Mouse (Mus musculus): Measurements from ENCODE around the gene Aanat. TPM values are rescaled to one million over a fixed set of nuclear protein-coding genes. Genes with fewer than 3 reads are reported as not detected.
"Not testable (repeated sequence)": the region's sequence is repeated elsewhere in the genome, so short reads cannot be mapped to it uniquely, and the experiment has no call there.

Gene Aanat
- polyA plus RNA-seq, 1 experiment from 2014 or later = not detected

GRCm38 (mm10) chr11:116627072-116628020, 41.1 kb downstream of the Aanat start:
- Histone ChIP-seq H3K36me3 (no peaks in the 10 kb centered on the region), H3K4me3 (no peak overlapping the region), H3K27ac (replicated peaks) (no peak overlapping the region), H3K9me3 (replicated peaks) (no peaks in the 10 kb centered on the region), H3K4me1 (peaks cover 44% of the 10 kb centered on the region), H3K27me3 (ENCODE audit: low read depth, poor library complexity, severe bottlenecking) (peaks cover 32% of the 10 kb centered on the region)
- no peak for DNase-seq (ENCODE audit: low spot score)
- WGBS = 38% methylated on average over 10 of the region's 10 CpGs

- Histone ChIP-seq H3K4me3 (no peak overlapping the region), H3K9me3 (replicated peaks) (no peaks in the 10 kb centered on the region), H3K27ac (replicated peaks) (no peak overlapping the region), H3K27me3 (ENCODE audit: low read depth, poor library complexity, severe bottlenecking) (peaks cover 18% of the 10 kb centered on the region), H3K36me3 (no peaks in the 10 kb centered on the region), H3K4me1 (peaks cover 32% of the 10 kb centered on the region)
- DNase-seq (ENCODE audit: low spot score) = peak; percentile 85
- 65% methylated on average over 9 of the region's 9 CpGs for WGBS
Measured at GRCm38 (mm10) chr11:116628712-116629111, 42.5 kb downstream of the Aanat start.

- Histone ChIP-seq H3K4me1 (peaks cover 24% of the 10 kb centered on the region), H3K27ac (replicated peaks) (no peak overlapping the region), H3K9me3 (replicated peaks) (no peaks in the 10 kb centered on the region), H3K4me3 (no peak overlapping the region), H3K36me3 (no peaks in the 10 kb centered on the region), H3K27me3 (ENCODE audit: low read depth, poor library complexity, severe bottlenecking) (peaks cover 10% of the 10 kb centered on the region)
- 87% methylated on average over 6 of the region's 6 CpGs for WGBS
- no peak for DNase-seq (ENCODE audit: low spot score)
Measured at GRCm38 (mm10) chr11:116629472-116629871, 43.2 kb downstream of the Aanat start.

GRCm38 (mm10) chr11:116630171-116630965, 44.1 kb downstream of the Aanat start:
- H3K27me3 ChIP-seq (ENCODE audit: low read depth, poor library complexity, severe bottlenecking) = peaks cover 2% of the 10 kb centered on the region
- DNase-seq (ENCODE audit: low spot score) = no peak
- H3K27ac ChIP-seq (replicated peaks) = peak overlapping the region; percentile 49; the same call in 1 of the 2 replicates
- H3K4me3 ChIP-seq = no peak overlapping the region
- 69% methylated on average over 12 of the region's 12 CpGs for WGBS
- no peaks in the 10 kb centered on the region for H3K36me3 ChIP-seq
- no peaks in the 10 kb centered on the region for H3K9me3 ChIP-seq (replicated peaks)
- H3K4me1 ChIP-seq = peaks cover 21% of the 10 kb centered on the region

GRCm38 (mm10) chr11:116632962-116633361, 46.7 kb downstream of the Aanat start:
- no peaks in the 10 kb centered on the region for H3K36me3 ChIP-seq
- no peak overlapping the region for H3K27ac ChIP-seq (replicated peaks)
- H3K27me3 ChIP-seq (ENCODE audit: low read depth, poor library complexity, severe bottlenecking) = no peaks in the 10 kb centered on the region
- no peaks in the 10 kb centered on the region for H3K9me3 ChIP-seq (replicated peaks)
- DNase-seq (ENCODE audit: low spot score) = no peak
- peaks cover 18% of the 10 kb centered on the region for H3K4me1 ChIP-seq
- no peak overlapping the region for H3K4me3 ChIP-seq
- WGBS = 76% methylated on average over 10 of the region's 10 CpGs

GRCm38 (mm10) chr11:116636607-116637006, 50.4 kb downstream of the Aanat start:
- H3K4me3 ChIP-seq; H3K9me3 ChIP-seq (replicated peaks); H3K27ac ChIP-seq (replicated peaks); H3K27me3 ChIP-seq (ENCODE audit: low read depth, poor library complexity, severe bottlenecking); DNase-seq (ENCODE audit: low spot score); H3K4me1 ChIP-seq; H3K36me3 ChIP-seq: not testable (repeated sequence)
- WGBS = 68% methylated on average over 8 of the region's 8 CpGs

- peak; percentile 38 for DNase-seq (ENCODE audit: low spot score)
- Histone ChIP-seq H3K27ac (replicated peaks) (no peak overlapping the region), H3K4me3 (no peak overlapping the region), H3K36me3 (no peaks in the 10 kb centered on the region), H3K27me3 (ENCODE audit: low read depth, poor library complexity, severe bottlenecking) (peaks cover 32% of the 10 kb centered on the region), H3K4me1 (peaks cover 29% of the 10 kb centered on the region), H3K9me3 (replicated peaks) (no peaks in the 10 kb centered on the region)
- 51% methylated on average over 5 of the region's 5 CpGs for WGBS
Measured at GRCm38 (mm10) chr11:116641168-116641567, 54.9 kb downstream of the Aanat start.

- H3K4me3 ChIP-seq = no peak overlapping the region
- DNase-seq (ENCODE audit: low spot score) = no peak
- H3K36me3 ChIP-seq = no peaks in the 10 kb centered on the region
- H3K27ac ChIP-seq (replicated peaks) = no peak overlapping the region
- peaks cover 37% of the 10 kb centered on the region for H3K27me3 ChIP-seq (ENCODE audit: low read depth, poor library complexity, severe bottlenecking)
- 69% methylated on average over 3 of the region's 3 CpGs for WGBS
- H3K9me3 ChIP-seq (replicated peaks) = no peaks in the 10 kb centered on the region
- peaks cover 35% of the 10 kb centered on the region for H3K4me1 ChIP-seq
Measured at GRCm38 (mm10) chr11:116641731-116642130, 55.5 kb downstream of the Aanat start.

- H3K36me3 ChIP-seq = no peaks in the 10 kb centered on the region
- WGBS = 38% methylated on average over 14 of the region's 14 CpGs
- peaks cover 47% of the 10 kb centered on the region for H3K4me1 ChIP-seq
- H3K27me3 ChIP-seq (ENCODE audit: low read depth, poor library complexity, severe bottlenecking) = peaks cover 48% of the 10 kb centered on the region
- peak overlapping the region; percentile 85 for H3K27ac ChIP-seq (replicated peaks)
- H3K4me3 ChIP-seq = peak overlapping the region; percentile 51
- no peaks in the 10 kb centered on the region for H3K9me3 ChIP-seq (replicated peaks)
- DNase-seq (ENCODE audit: low spot score) = peak; percentile 93
Measured at GRCm38 (mm10) chr11:116642681-116643578, 56.7 kb downstream of the Aanat start.

GRCm38 (mm10) chr11:116643579-116644224, 57.5 kb downstream of the Aanat start:
- peak overlapping the region; percentile 85 for H3K27ac ChIP-seq (replicated peaks)
- peaks cover 53% of the 10 kb centered on the region for H3K27me3 ChIP-seq (ENCODE audit: low read depth, poor library complexity, severe bottlenecking)
- DNase-seq (ENCODE audit: low spot score) = peak; percentile 65
- 4% methylated on average over 19 of the region's 19 CpGs for WGBS
- no peaks in the 10 kb centered on the region for H3K9me3 ChIP-seq (replicated peaks)
- H3K4me1 ChIP-seq = peaks cover 55% of the 10 kb centered on the region
- H3K36me3 ChIP-seq = no peaks in the 10 kb centered on the region
- H3K4me3 ChIP-seq = peak overlapping the region; percentile 51

GRCm38 (mm10) chr11:116644225-116645112, 58.2 kb downstream of the Aanat start:
- Histone ChIP-seq H3K36me3 (no peaks in the 10 kb centered on the region), H3K27me3 (ENCODE audit: low read depth, poor library complexity, severe bottlenecking) (peaks cover 58% of the 10 kb centered on the region), H3K9me3 (replicated peaks) (no peaks in the 10 kb centered on the region), H3K4me3 (peak overlapping the region; percentile 51), H3K4me1 (peaks cover 60% of the 10 kb centered on the region), H3K27ac (replicated peaks) (peak overlapping the region; percentile 85)
- WGBS = 36% methylated on average over 21 of the region's 21 CpGs
- no peak for DNase-seq (ENCODE audit: low spot score)
